Mouse (Mus musculus): ENCODE data around the gene Tgfa. TPM values are rescaled to one million over a fixed set of nuclear protein-coding genes. Genes with fewer than 3 reads are reported as not detected.

The Tgfa gene
- polyA plus RNA-seq, 1 experiment from 2014 or later, result 1.7 TPM

- H3K27me3 ChIP-seq (ENCODE audit: control insufficient read depth, insufficient read depth, low read length), result no peaks in the 10 kb centered on the region
- no peak overlapping the region for H3K27ac ChIP-seq (ENCODE audit: low read depth, low read length)
- DNase-seq (ENCODE audit: low spot score, missing footprints), result no peak
- no peak overlapping the region for H3K4me2 ChIP-seq
- no peaks in the 10 kb centered on the region for H3K9me3 ChIP-seq (ENCODE audit: control insufficient read depth, low read length)
- H3K36me3 ChIP-seq (ENCODE audit: control insufficient read depth, insufficient read depth, low read length), result no peaks in the 10 kb centered on the region
- no peaks in the 10 kb centered on the region for H3K4me1 ChIP-seq (ENCODE audit: control insufficient read depth, insufficient read depth, low read length)
- ATAC-seq (ENCODE audit: low FRiP score), result no peak
- no peak overlapping the region for H3K4me3 ChIP-seq (ENCODE audit: low read depth, low read length)
- WGBS, result 44% methylated on average over 13 of the region's 13 CpGs
- H3K9ac ChIP-seq (ENCODE audit: low read length), result no peak overlapping the region
Observed at GRCm38 (mm10) chr6:86233512-86234430, 38.7 kb downstream of the Tgfa start.

DNA sequence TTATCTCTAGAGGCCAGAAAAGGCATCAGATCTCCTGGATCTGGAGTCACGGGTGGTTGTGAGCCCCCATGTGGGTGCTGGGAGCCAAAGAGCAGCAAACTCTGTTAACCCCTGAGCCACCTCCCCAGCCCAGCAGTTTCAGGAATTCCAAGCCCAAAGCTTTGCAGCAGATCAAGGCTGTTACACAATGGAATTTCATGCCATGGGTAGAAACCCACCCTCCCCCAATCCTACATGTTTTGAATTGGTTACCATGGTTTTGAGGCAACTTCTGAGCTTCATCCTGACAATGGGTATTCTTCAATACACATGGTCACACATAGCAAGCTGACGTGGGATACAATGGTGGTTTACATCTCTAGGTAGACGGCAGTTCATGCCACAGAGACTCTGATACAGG, 49.8 kb downstream of the Tgfa start:
- WGBS, result 16% methylated on average over 3 of the region's 3 CpGs

DNA sequence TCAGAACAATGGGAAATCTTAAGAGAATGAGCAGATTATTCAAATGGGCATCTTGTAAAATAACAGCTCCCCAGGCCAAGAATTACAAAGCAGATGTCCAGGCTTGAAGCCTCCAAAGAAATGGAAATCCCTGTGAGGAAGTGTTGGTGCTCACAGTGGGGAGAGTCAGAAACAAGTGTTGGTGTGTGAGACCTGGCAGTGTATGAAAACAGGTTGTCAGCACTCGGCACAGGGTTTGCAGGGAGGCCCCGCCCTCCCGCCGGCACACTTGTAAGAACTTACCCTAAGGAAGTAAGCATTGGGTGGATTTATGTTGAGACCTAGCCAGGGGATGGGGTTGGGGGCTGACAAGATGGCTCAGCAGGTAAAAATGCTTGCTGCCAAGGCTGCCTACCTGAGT, 50.9 kb downstream of the Tgfa start:
- H3K4me2 ChIP-seq, result no peak overlapping the region
- no peaks in the 10 kb centered on the region for H3K9me3 ChIP-seq (ENCODE audit: control insufficient read depth, low read length)
- H3K36me3 ChIP-seq (ENCODE audit: control insufficient read depth, insufficient read depth, low read length), result no peaks in the 10 kb centered on the region
- DNase-seq (ENCODE audit: low spot score, missing footprints) (no peak), ATAC-seq (ENCODE audit: low FRiP score) (no peak)
- H3K27me3 ChIP-seq (ENCODE audit: control insufficient read depth, insufficient read depth, low read length), result no peaks in the 10 kb centered on the region
- WGBS, result 46% methylated on average over 4 of the region's 4 CpGs
- no peak overlapping the region for H3K27ac ChIP-seq (ENCODE audit: low read depth, low read length)
- no peak overlapping the region for H3K4me3 ChIP-seq (ENCODE audit: low read depth, low read length)
- no peak overlapping the region for H3K9ac ChIP-seq (ENCODE audit: low read length)
- peaks cover 3% of the 10 kb centered on the region; the same call in 1 of the 2 replicates for H3K4me1 ChIP-seq (ENCODE audit: control insufficient read depth, insufficient read depth, low read length)

More for the DNA sequence above, 49.8 kb downstream of the Tgfa start:
- Histone ChIP-seq H3K4me3 (ENCODE audit: low read depth, low read length) (no peak overlapping the region), H3K36me3 (ENCODE audit: control insufficient read depth, insufficient read depth, low read length) (no peaks in the 10 kb centered on the region), H3K9ac (ENCODE audit: low read length) (no peak overlapping the region), H3K4me2 (no peak overlapping the region), H3K9me3 (ENCODE audit: control insufficient read depth, low read length) (no peaks in the 10 kb centered on the region), H3K27ac (ENCODE audit: low read depth, low read length) (no peak overlapping the region), H3K4me1 (ENCODE audit: control insufficient read depth, insufficient read depth, low read length) (peaks cover 3% of the 10 kb centered on the region; the same call in 1 of the 2 replicates), H3K27me3 (ENCODE audit: control insufficient read depth, insufficient read depth, low read length) (no peaks in the 10 kb centered on the region)
- DNase-seq (ENCODE audit: low spot score, missing footprints) (peak; percentile 91), ATAC-seq (ENCODE audit: low FRiP score) (peak; percentile 54; the same call in 1 of the 2 replicates)

GRCm38 (mm10) chr6:86248562-86248961, 53.5 kb downstream of the Tgfa start:
- Histone ChIP-seq H3K4me2 (no peak overlapping the region), H3K9me3 (ENCODE audit: control insufficient read depth, low read length) (no peaks in the 10 kb centered on the region), H3K9ac (ENCODE audit: low read length) (no peak overlapping the region), H3K4me3 (ENCODE audit: low read depth, low read length) (no peak overlapping the region), H3K4me1 (ENCODE audit: control insufficient read depth, insufficient read depth, low read length) (peaks cover 3% of the 10 kb centered on the region; the same call in 1 of the 2 replicates), H3K27ac (ENCODE audit: low read depth, low read length) (no peak overlapping the region), H3K27me3 (ENCODE audit: control insufficient read depth, insufficient read depth, low read length) (no peaks in the 10 kb centered on the region), H3K36me3 (ENCODE audit: control insufficient read depth, insufficient read depth, low read length) (no peaks in the 10 kb centered on the region)
- DNase-seq (ENCODE audit: low spot score, missing footprints), result no peak
- 87% methylated on average over 1 of the region's 1 CpGs for WGBS
- no peak for ATAC-seq (ENCODE audit: low FRiP score)

DNA sequence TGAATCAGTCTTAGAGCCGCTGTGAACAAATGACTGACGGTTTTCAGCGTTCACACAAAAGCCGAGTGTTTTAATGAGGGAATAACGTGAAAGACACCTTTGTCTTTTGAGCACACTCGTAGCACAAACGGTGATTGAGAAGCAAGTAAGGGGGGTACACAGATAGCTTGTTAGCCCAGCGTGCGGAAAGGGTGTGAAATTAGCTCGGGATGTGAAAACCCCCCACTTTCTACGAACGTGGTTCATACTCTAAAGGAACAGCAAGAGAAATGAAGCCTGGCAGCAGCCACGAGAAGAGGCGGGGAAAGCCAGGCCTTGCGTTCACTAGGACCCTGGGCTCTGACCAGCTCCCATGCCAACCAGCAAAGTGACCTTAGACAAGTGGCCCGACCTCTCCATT, 54.0 kb downstream of the Tgfa start:
- H3K36me3 ChIP-seq (ENCODE audit: control insufficient read depth, insufficient read depth, low read length), result no peaks in the 10 kb centered on the region
- no peak overlapping the region for H3K4me2 ChIP-seq
- no peaks in the 10 kb centered on the region for H3K27me3 ChIP-seq (ENCODE audit: control insufficient read depth, insufficient read depth, low read length)
- WGBS, result 62% methylated on average over 16 of the region's 16 CpGs
- no peaks in the 10 kb centered on the region for H3K9me3 ChIP-seq (ENCODE audit: control insufficient read depth, low read length)
- H3K9ac ChIP-seq (ENCODE audit: low read length), result no peak overlapping the region
- ATAC-seq (ENCODE audit: low FRiP score) (0 out of 2 replicates have a peak, but pooled peaks have one; percentile 22), DNase-seq (ENCODE audit: low spot score, missing footprints) (no peak)
- H3K4me3 ChIP-seq (ENCODE audit: low read depth, low read length), result no peak overlapping the region
- peaks cover 3% of the 10 kb centered on the region; the same call in 1 of the 2 replicates for H3K4me1 ChIP-seq (ENCODE audit: control insufficient read depth, insufficient read depth, low read length)
- H3K27ac ChIP-seq (ENCODE audit: low read depth, low read length), result 0 out of 2 replicates have a peak overlapping the region, but pooled peaks have one; percentile 2

DNA sequence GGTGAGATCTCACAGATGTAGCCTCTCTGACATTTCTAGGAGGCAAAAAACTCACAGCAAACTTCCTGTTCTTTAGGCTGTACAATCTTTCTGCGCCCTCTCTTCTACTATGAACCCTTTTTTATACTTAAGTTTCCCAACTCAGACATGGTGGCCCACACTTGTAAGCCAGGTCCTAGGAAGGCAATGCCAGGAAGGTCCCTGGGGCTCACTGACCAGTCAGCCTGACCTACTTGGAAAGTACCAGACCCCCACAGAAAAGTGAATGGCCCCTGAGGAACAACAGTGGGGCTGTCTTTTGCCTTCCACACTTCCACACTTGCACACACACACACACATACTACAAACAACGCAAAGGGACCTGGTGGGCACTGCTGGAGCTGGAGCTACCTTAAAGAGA, 55.2 kb downstream of the Tgfa start:
- 88% methylated on average over 2 of the region's 2 CpGs for WGBS
- H3K9ac ChIP-seq (ENCODE audit: low read length), result no peak overlapping the region
- no peaks in the 10 kb centered on the region for H3K27me3 ChIP-seq (ENCODE audit: control insufficient read depth, insufficient read depth, low read length)
- H3K36me3 ChIP-seq (ENCODE audit: control insufficient read depth, insufficient read depth, low read length), result no peaks in the 10 kb centered on the region
- no peaks in the 10 kb centered on the region for H3K4me1 ChIP-seq (ENCODE audit: control insufficient read depth, insufficient read depth, low read length)
- H3K4me3 ChIP-seq (ENCODE audit: low read depth, low read length), result no peak overlapping the region
- H3K4me2 ChIP-seq, result no peak overlapping the region
- H3K27ac ChIP-seq (ENCODE audit: low read depth, low read length), result no peak overlapping the region
- ATAC-seq (ENCODE audit: low FRiP score), result no peak
- DNase-seq (ENCODE audit: low spot score, missing footprints), result no peak
- H3K9me3 ChIP-seq (ENCODE audit: control insufficient read depth, low read length), result no peaks in the 10 kb centered on the region

GRCm38 (mm10) chr6:86250830-86251229, 55.8 kb downstream of the Tgfa start:
- Histone ChIP-seq H3K4me1 (ENCODE audit: control insufficient read depth, insufficient read depth, low read length) (no peaks in the 10 kb centered on the region), H3K9ac (ENCODE audit: low read length) (no peak overlapping the region), H3K36me3 (ENCODE audit: control insufficient read depth, insufficient read depth, low read length) (no peaks in the 10 kb centered on the region), H3K27me3 (ENCODE audit: control insufficient read depth, insufficient read depth, low read length) (no peaks in the 10 kb centered on the region), H3K4me3 (ENCODE audit: low read depth, low read length) (no peak overlapping the region), H3K9me3 (ENCODE audit: control insufficient read depth, low read length) (no peaks in the 10 kb centered on the region), H3K4me2 (no peak overlapping the region), H3K27ac (ENCODE audit: low read depth, low read length) (no peak overlapping the region)
- WGBS, result 74% methylated on average over 8 of the region's 8 CpGs
- ATAC-seq (ENCODE audit: low FRiP score), result no peak
- DNase-seq (ENCODE audit: low spot score, missing footprints), result no peak

GRCm38 (mm10) chr6:86252176-86253125, 57.4 kb downstream of the Tgfa start:
- Histone ChIP-seq H3K9ac (ENCODE audit: low read length) (no peak overlapping the region), H3K4me3 (ENCODE audit: low read depth, low read length) (no peak overlapping the region)
- 86% methylated on average over 10 of the region's 10 CpGs for WGBS

More at GRCm38 (mm10) chr6:86252176-86253125, 57.4 kb downstream of the Tgfa start:
- no peaks in the 10 kb centered on the region for H3K36me3 ChIP-seq (ENCODE audit: control insufficient read depth, insufficient read depth, low read length)
- no peak overlapping the region for H3K4me2 ChIP-seq
- ATAC-seq (ENCODE audit: low FRiP score) (no peak), DNase-seq (ENCODE audit: low spot score, missing footprints) (no peak)
- H3K27ac ChIP-seq (ENCODE audit: low read depth, low read length), result no peak overlapping the region
- no peaks in the 10 kb centered on the region for H3K4me1 ChIP-seq (ENCODE audit: control insufficient read depth, insufficient read depth, low read length)
- no peaks in the 10 kb centered on the region for H3K27me3 ChIP-seq (ENCODE audit: control insufficient read depth, insufficient read depth, low read length)
- no peaks in the 10 kb centered on the region for H3K9me3 ChIP-seq (ENCODE audit: control insufficient read depth, low read length)
